In genomic region chrX:157817571-157818206, GRCm38 (mm10) we compare ENCODE assay signal across 8 mouse cellular contexts. TPM values are rescaled to one million over a fixed set of nuclear protein-coding genes. Genes with fewer than 3 reads are reported as not detected.
DNase-seq lines count a peak whose midpoint lies in the region; ATAC-seq lines count a peak whose summit lies in the region.

No protein-coding gene starts in this region.

- H3K4me3 ChIP-seq in intestine, embryonic 14.5 days (ENCODE audit: low read depth, low read length): peak overlapping the region; percentile 13
- peak overlapping the region; percentile 18; the same call in 1 of the 2 replicates for H3K4me3 ChIP-seq in neural tube, embryonic 11.5 days (ENCODE audit: low read depth, low read length)

- DNase-seq in frontal cortex, adult 2 months (ENCODE audit: extremely low spot score in 1 of 2, low spot score in 1 of 2): no peak
- DNase-seq in cerebellum, postnatal 10 days: peak; percentile 56 to 66
- peak; percentile 51 for DNase-seq in gastrocnemius, postnatal 14 days
- peak; percentile 52 for DNase-seq in intestine, embryonic 14.5 days (ENCODE audit: low spot score)
- DNase-seq in neural tube, embryonic 11.5 days (ENCODE audit: low spot score): peak; percentile 57
- no peak for DNase-seq in layer of hippocampus, postnatal 36 days
- no peak for DNase-seq in B cell, adult 2 months

- no peak overlapping the region for H3K9ac ChIP-seq in intestine, embryonic 14.5 days (ENCODE audit: low read length)
- H3K9ac ChIP-seq in neural tube, embryonic 11.5 days (ENCODE audit: low read length): no peak overlapping the region

- H3K4me1 ChIP-seq in intestine, embryonic 14.5 days (replicated peaks; ENCODE audit: control insufficient read depth, insufficient read depth, low read length): no peaks in the 10 kb centered on the region
- H3K4me1 ChIP-seq in neural tube, embryonic 11.5 days (ENCODE audit: control insufficient read depth, insufficient read depth, low read length): no peaks in the 10 kb centered on the region

- H3K9me3 ChIP-seq in intestine, embryonic 14.5 days (ENCODE audit: control insufficient read depth, low read length): no peaks in the 10 kb centered on the region
- H3K9me3 ChIP-seq in neural tube, embryonic 11.5 days (ENCODE audit: control insufficient read depth, low read length): no peaks in the 10 kb centered on the region

- H3K27ac ChIP-seq in intestine, embryonic 14.5 days (ENCODE audit: low read depth): no peak overlapping the region
- H3K27ac ChIP-seq in neural tube, embryonic 11.5 days (ENCODE audit: low read depth, low read length): no peak overlapping the region

- H3K4me2 ChIP-seq in intestine, embryonic 14.5 days (ENCODE audit: low read length): peak overlapping the region; percentile 52
- peak overlapping the region; percentile 51 for H3K4me2 ChIP-seq in neural tube, embryonic 11.5 days (ENCODE audit: low read depth)

- H3K27me3 ChIP-seq in intestine, embryonic 14.5 days (replicated peaks; ENCODE audit: control insufficient read depth, insufficient read depth, low read length): peaks cover 4% of the 10 kb centered on the region; the same call in 1 of the 2 replicates
- no peaks in the 10 kb centered on the region for H3K27me3 ChIP-seq in neural tube, embryonic 11.5 days (ENCODE audit: control insufficient read depth, insufficient read depth, low read length)

- 15% methylated on average over 31 of the region's 31 CpGs for WGBS in intestine, embryonic 14.5 days
- WGBS in neural tube, embryonic 11.5 days: 13% methylated on average over 31 of the region's 31 CpGs

- no peaks in the 10 kb centered on the region for H3K36me3 ChIP-seq in intestine, embryonic 14.5 days (ENCODE audit: control insufficient read depth, insufficient read depth, low read length)
- no peaks in the 10 kb centered on the region for H3K36me3 ChIP-seq in neural tube, embryonic 11.5 days (ENCODE audit: control insufficient read depth, insufficient read depth, low read length)

- peak; percentile 16 for ATAC-seq in frontal cortex, adult (ENCODE audit: low TSS enrichment)
- peak; percentile 72 for ATAC-seq in intestine, embryonic 14.5 days (replicated peaks; ENCODE audit: low FRiP score, low TSS enrichment, low read depth)
- ATAC-seq in neural tube, embryonic 11.5 days (ENCODE audit: insufficient read depth, low FRiP score, low TSS enrichment): peak; percentile 73

- intact Hi-C loops in gastrocnemius, postnatal 14 days (cut with DNase I; ENCODE audit: low total_unique reads): no loop called here

RNA-seq across cellular contexts. Expression of gene Klhl34, which starts 0.5 kb away (rescaled TPM):
- polyA plus RNA-seq in frontal cortex, adult 2 months (2012; rRNA removed): 0.06 and 0.50 TPM in 2 replicates
- 1 to 10 TPM; 7.3 to 9.2 TPM for total RNA-seq in gastrocnemius, postnatal 14 days (2021)
- polyA plus RNA-seq in intestine, embryonic 14.5 days (2014; fragmentation: Nextera tagmentation; extraction: Ambion mirVana): 0.27 and 0.36 TPM in 2 replicates
- 1.2 and 1.5 TPM in 2 replicates for polyA plus RNA-seq in neural tube, embryonic 11.5 days (2014; fragmentation: Nextera tagmentation; extraction: Ambion mirVana)
- total RNA-seq in layer of hippocampus, postnatal 36 days (2021): under 1 TPM; 0.17 to 0.38 TPM

Comparison
In these comparisons a context has a peak if more than half of its experiments do, and no peak if none do; other contexts are left out.
1. ATAC-seq: peak in every context shown above with its lines; median percentile 73 in neural tube, embryonic 11.5 days; 72 in intestine, embryonic 14.5 days; 16 in frontal cortex, adult.
2. DNase-seq: peak in cerebellum, postnatal 10 days (2 of 2), gastrocnemius, postnatal 14 days (single experiment), intestine, embryonic 14.5 days (single experiment) and neural tube, embryonic 11.5 days (single experiment); none in frontal cortex, adult 2 months (0 of 2), layer of hippocampus, postnatal 36 days (0 of 2) and B cell, adult 2 months (0 of 2).